Mouse (Mus musculus) bone marrow macrophage, adult 2 months (primary cell): ENCODE results near the gene Sez6. TPM values are rescaled to one million over a fixed set of nuclear protein-coding genes. Genes with fewer than 3 reads are reported as not detected.

Experiments used
- H3K27ac ChIP-seq: 2 replicates; pipeline ENCODE4 v1.5.1; 2012; ENCODE audit warnings: low read depth, low read length; ENCODE audit not compliant: insufficient read depth
- H3K4me1 ChIP-seq: 2 replicates; pipeline ENCODE4 v1.6.1; 2012; ENCODE audit warnings: low read length; ENCODE audit not compliant: control insufficient read depth, insufficient read depth
- H3K4me3 ChIP-seq: 2 replicates; pipeline ENCODE4 v1.5.1; 2012; ENCODE audit warnings: mild to moderate bottlenecking, low read length, moderate library complexity; ENCODE audit not compliant: insufficient read depth
- CTCF ChIP-seq: IDR thresholded peaks from 2 replicates; pipeline ENCODE4 v1.5.1; 2012; ENCODE audit warnings: low read depth, mild to moderate bottlenecking, low read length, moderate library complexity
- POLR2A ChIP-seq: IDR thresholded peaks from 2 replicates; pipeline ENCODE4 v1.6.1; 2012; ENCODE audit warnings: mild to moderate bottlenecking, low read depth, low read length, borderline replicate concordance
- polyA plus RNA-seq: library from polyadenylated mRNA; stranded (reverse); fragments of >200 nt; gene quantifications from 2 replicates; pipeline ENCODE4 v1.2.4, GENCODE M21; 2012; ENCODE audit not compliant: missing spikeins, insufficient read depth, insufficient read length

The Sez6 gene
- polyA plus RNA-seq, 1 experiment: 0.24 TPM

DNA sequence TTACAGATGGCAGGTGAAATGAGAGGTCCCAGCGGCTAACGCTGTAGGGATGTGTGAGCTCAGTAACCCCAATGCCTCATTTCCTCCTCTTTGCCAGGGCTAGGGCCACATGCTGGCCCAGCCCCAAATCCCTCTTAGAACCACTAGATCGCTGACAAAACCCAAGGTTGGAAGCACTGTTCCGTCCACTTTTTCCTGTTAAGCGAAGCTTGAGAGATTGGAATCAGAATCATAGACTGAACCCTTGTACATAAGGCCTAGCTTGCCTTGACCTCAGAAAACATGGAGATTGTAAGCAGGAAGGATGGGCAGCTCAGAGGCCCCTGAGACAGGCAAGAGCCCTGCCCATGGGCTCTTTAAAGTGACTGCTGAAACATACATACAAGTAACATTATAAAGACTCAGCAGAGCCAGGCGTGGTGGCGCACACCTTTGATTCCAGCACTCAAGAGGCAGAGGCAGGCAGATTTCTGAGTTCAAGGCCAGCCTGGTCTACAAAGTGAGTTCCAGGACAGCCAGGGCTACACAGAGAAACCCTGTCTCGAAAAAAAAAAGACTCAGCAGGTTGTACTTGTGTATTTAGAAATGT lies 48.7 kb downstream of the Sez6 start:
- Histone ChIP-seq H3K4me1 (peaks cover 10% of the 10 kb centered on the region), H3K27ac (no peak overlapping the region), H3K4me3 (no peak overlapping the region)
- no peak for TF ChIP-seq CTCF
- no peak for TF ChIP-seq POLR2A

GRCm38 (mm10) chr11:77980281-77981204 lies 49.9 kb downstream of the Sez6 start:
- no peak for TF ChIP-seq POLR2A
- TF ChIP-seq CTCF: peak; percentile 39; the same call in 1 of the 2 replicates
- peaks cover 10% of the 10 kb centered on the region for H3K4me1 ChIP-seq
- no peak overlapping the region for H3K4me3 ChIP-seq
- peak overlapping the region; percentile 41 for H3K27ac ChIP-seq

- H3K4me3 ChIP-seq: peak overlapping the region; percentile 61
- peaks cover 18% of the 10 kb centered on the region for H3K4me1 ChIP-seq
- peak overlapping the region; percentile 92 for H3K27ac ChIP-seq
- TF ChIP-seq CTCF: no peak
- TF ChIP-seq POLR2A: no peak
Observed at GRCm38 (mm10) chr11:77981609-77982440, 51.2 kb downstream of the Sez6 start.

GRCm38 (mm10) chr11:77982441-77982905 lies 51.9 kb downstream of the Sez6 start, which contains the start of gene Phf12:
Gene Phf12 (plus strand): TSS chr11:77982754.
- H3K27ac ChIP-seq: peak within 1 kb of the TSS; percentile 92

GRCm38 (mm10) chr11:77983191-77983936 lies 52.8 kb downstream of the Sez6 start:
- peak overlapping the region; percentile 94 for H3K4me3 ChIP-seq
- no peak for TF ChIP-seq POLR2A
- no peak for TF ChIP-seq CTCF
- H3K4me1 ChIP-seq: peaks cover 21% of the 10 kb centered on the region
- peak overlapping the region; percentile 87 for H3K27ac ChIP-seq

More at GRCm38 (mm10) chr11:77982441-77982905, 51.9 kb downstream of the Sez6 start, which contains the start of gene Phf12:
- Histone ChIP-seq H3K4me1 (peaks cover 21% of the 10 kb centered on the region), H3K4me3 (peak within 1 kb of the TSS; percentile 94)
- no peak for TF ChIP-seq CTCF
- no peak for TF ChIP-seq POLR2A

DNA sequence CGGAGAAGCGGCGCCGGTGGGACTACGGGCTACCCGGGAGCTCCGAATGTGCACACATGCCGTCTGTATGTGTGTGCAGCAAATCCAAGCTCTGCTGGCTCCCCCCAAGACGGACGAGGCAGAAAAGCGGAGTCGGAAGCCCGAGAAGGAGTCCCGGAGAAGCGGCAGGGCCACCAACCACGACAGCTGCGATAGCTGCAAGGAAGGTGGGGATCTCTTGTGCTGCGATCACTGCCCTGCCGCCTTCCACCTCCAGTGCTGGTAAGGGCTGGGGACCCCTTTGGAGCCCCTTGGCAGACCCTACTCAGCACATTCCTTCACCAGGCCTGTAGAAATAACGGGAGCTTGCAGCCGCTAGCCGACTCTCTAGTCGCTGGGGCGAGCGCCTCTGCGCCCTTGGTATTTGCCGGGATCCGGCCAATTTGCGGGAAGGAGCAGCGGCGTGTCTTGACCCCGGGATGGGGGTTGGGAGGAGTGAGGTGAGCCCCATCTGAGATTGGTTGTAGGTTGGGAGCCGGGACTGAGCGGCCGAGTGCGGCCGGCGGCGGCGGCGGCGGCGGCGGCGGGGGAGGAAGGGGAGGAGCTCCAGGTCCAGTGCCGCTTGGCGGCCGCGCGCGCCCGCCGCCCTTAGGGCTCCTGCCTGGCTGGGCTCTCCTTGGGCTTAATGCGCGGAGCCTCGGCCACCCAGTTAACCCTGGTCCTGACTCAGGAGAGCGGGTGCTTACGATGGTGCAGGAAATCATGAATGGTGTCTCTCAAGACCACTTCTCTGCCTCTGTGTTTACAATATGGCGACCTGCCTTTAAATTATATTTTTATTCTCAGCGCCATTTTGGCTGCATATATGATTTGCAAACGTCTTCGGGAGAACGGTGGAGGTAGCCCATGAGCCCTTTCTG lies 53.6 kb downstream of the Sez6 start:
- TF ChIP-seq POLR2A (no peak), CTCF (no peak)
- peaks cover 25% of the 10 kb centered on the region for H3K4me1 ChIP-seq
- H3K4me3 ChIP-seq: peak overlapping the region; percentile 94
- peak overlapping the region; percentile 87 for H3K27ac ChIP-seq

DNA sequence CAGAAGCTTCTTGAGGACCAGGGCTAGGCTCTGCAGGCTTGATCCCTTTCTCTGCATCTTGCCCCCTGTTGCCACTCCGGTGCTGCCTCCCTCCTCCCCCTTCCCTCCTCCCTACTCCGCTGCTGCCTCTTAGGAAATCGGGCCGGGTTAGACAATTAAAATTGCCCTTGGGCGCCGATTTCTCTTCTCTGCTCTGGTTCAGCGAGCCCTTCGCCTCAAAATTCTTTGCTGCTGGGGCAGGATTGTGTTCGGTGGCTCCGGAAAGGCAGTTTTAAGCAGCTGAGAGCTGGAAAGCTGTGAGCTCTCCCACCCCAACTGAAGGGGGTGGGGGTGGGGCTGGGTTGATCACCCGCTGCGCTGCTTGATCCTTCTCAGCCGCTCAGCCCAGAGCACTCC lies 54.2 kb downstream of the Sez6 start:
- Histone ChIP-seq H3K27ac (peak overlapping the region; percentile 87), H3K4me1 (peaks cover 28% of the 10 kb centered on the region), H3K4me3 (peak overlapping the region; percentile 94)
- TF ChIP-seq CTCF (no peak), POLR2A (no peak)

- Histone ChIP-seq H3K4me3 (peak overlapping the region; percentile 94; the same call in 1 of the 2 replicates), H3K27ac (no peak overlapping the region), H3K4me1 (peaks cover 23% of the 10 kb centered on the region)
- TF ChIP-seq POLR2A (no peak), CTCF (no peak)
Observed at GRCm38 (mm10) chr11:77985541-77986065, 55.0 kb downstream of the Sez6 start.
